Comparison of ENCODE assay signal across 16 mouse cellular contexts in genomic region chr13:9390204-9390804, GRCm38 (mm10).
DNase-seq lines count a peak whose midpoint lies in the region; ATAC-seq and TF ChIP-seq lines count a peak whose summit lies in the region.
"Had no signal": no experiment of that assay in that cellular context is flagged by ENCODE, and none has a peak within 500 bp of the region (broad histone marks: within the 10 kb centered on the region; RNA-seq: fewer than 3 reads in every experiment).

No protein-coding gene starts in this region.

- WGBS in forebrain, embryonic 16.5 days: 19% methylated on average over 5 of the region's 5 CpGs
- 24% methylated on average over 5 of the region's 5 CpGs for WGBS in forebrain, postnatal 0 days
- 47% methylated on average over 5 of the region's 5 CpGs for whole genome bisulfite sequencing in kidney, embryonic 16.5 days
- WGBS in kidney, embryonic 14.5 days: 57% methylated on average over 5 of the region's 5 CpGs
- 43% methylated on average over 5 of the region's 5 CpGs for WGBS in stomach, postnatal 0 days

- H3K27me3 ChIP-seq in forebrain, embryonic 16.5 days (replicated peaks; ENCODE audit: control insufficient read depth, insufficient read depth, low read length): no peaks in the 10 kb centered on the region
- H3K27me3 ChIP-seq in forebrain, postnatal 0 days (ENCODE audit: insufficient read depth, low read length): no peaks in the 10 kb centered on the region
- no peaks in the 10 kb centered on the region for H3K27me3 ChIP-seq in kidney, embryonic 16.5 days (ENCODE audit: insufficient read depth, low read length)
- H3K27me3 ChIP-seq in kidney, embryonic 14.5 days (ENCODE audit: control insufficient read depth, insufficient read depth, low read length): no peaks in the 10 kb centered on the region
- no peaks in the 10 kb centered on the region for H3K27me3 ChIP-seq in stomach, postnatal 0 days (ENCODE audit: control insufficient read depth, insufficient read depth, low read length)

- H3K36me3 ChIP-seq in forebrain, embryonic 16.5 days (ENCODE audit: control insufficient read depth, insufficient read depth): no peaks in the 10 kb centered on the region
- H3K36me3 ChIP-seq in forebrain, postnatal 0 days (ENCODE audit: insufficient read depth): no peaks in the 10 kb centered on the region
- no peaks in the 10 kb centered on the region for H3K36me3 ChIP-seq in kidney, embryonic 16.5 days (ENCODE audit: insufficient read depth, low read length)
- H3K36me3 ChIP-seq in kidney, embryonic 14.5 days (ENCODE audit: control insufficient read depth, insufficient read depth, low read length): no peaks in the 10 kb centered on the region
- no peaks in the 10 kb centered on the region for H3K36me3 ChIP-seq in stomach, postnatal 0 days (ENCODE audit: control insufficient read depth, insufficient read depth, low read length)

- H3K9me3 ChIP-seq in forebrain, embryonic 16.5 days (ENCODE audit: control insufficient read depth, low read length): no peaks in the 10 kb centered on the region
- H3K9me3 ChIP-seq in forebrain, postnatal 0 days (ENCODE audit: low read length): no peaks in the 10 kb centered on the region
- H3K9me3 ChIP-seq in kidney, embryonic 16.5 days (ENCODE audit: low read length): peaks cover 6% of the 10 kb centered on the region
- peaks cover 5% of the 10 kb centered on the region; the same call in 1 of the 2 replicates for H3K9me3 ChIP-seq in kidney, embryonic 14.5 days (ENCODE audit: control insufficient read depth, low read length)
- 0 out of 2 replicates have a peak, but pooled peaks cover 2% of the 10 kb centered on the region for H3K9me3 ChIP-seq in stomach, postnatal 0 days (ENCODE audit: control insufficient read depth, low read length)

- H3K9ac ChIP-seq in forebrain, embryonic 16.5 days (replicated peaks; ENCODE audit: low read depth, low read length): no peak overlapping the region
- no peak overlapping the region for H3K9ac ChIP-seq in forebrain, postnatal 0 days
- H3K9ac ChIP-seq in kidney, embryonic 16.5 days (replicated peaks; ENCODE audit: low read length): no peak overlapping the region
- no peak overlapping the region for H3K9ac ChIP-seq in kidney, embryonic 14.5 days (ENCODE audit: low read depth, low read length)
- H3K9ac ChIP-seq in stomach, postnatal 0 days (ENCODE audit: low read length): no peak overlapping the region
- H3K9ac ChIP-seq: liver, postnatal 0 days had no signal

- H3K27ac ChIP-seq in forebrain, embryonic 16.5 days (ENCODE audit: low read length): no peak overlapping the region
- H3K27ac ChIP-seq in forebrain, postnatal 0 days (ENCODE audit: low read depth, low read length): no peak overlapping the region
- H3K27ac ChIP-seq in kidney, embryonic 16.5 days (ENCODE audit: low read length): no peak overlapping the region
- no peak overlapping the region for H3K27ac ChIP-seq in kidney, embryonic 14.5 days (ENCODE audit: low read depth, low read length)
- H3K27ac ChIP-seq in stomach, postnatal 0 days (replicated peaks): no peak overlapping the region

- no peaks in the 10 kb centered on the region for H3K4me1 ChIP-seq in forebrain, embryonic 16.5 days (replicated peaks; ENCODE audit: control insufficient read depth, insufficient read depth, low read length)
- no peaks in the 10 kb centered on the region for H3K4me1 ChIP-seq in forebrain, postnatal 0 days (ENCODE audit: insufficient read depth)
- H3K4me1 ChIP-seq in kidney, embryonic 16.5 days (ENCODE audit: insufficient read depth, low read length): peaks cover 2% of the 10 kb centered on the region; the same call in 1 of the 2 replicates
- H3K4me1 ChIP-seq in kidney, embryonic 14.5 days (ENCODE audit: control insufficient read depth, insufficient read depth, low read length): no peaks in the 10 kb centered on the region
- H3K4me1 ChIP-seq in stomach, postnatal 0 days (replicated peaks; ENCODE audit: control insufficient read depth, insufficient read depth): no peaks in the 10 kb centered on the region

- DNase-seq in forebrain, postnatal 0 days: no peak
- peak; percentile 79 for DNase-seq in Muller cell, postnatal 12 days (ENCODE audit: inconsistent ontology term)
- no peak for DNase-seq in stomach, postnatal 0 days (ENCODE audit: low spot score)
- DNase-seq in gastrocnemius, postnatal 4 days (ENCODE audit: low spot score in 2 of 2): no peak
- DNase-seq: cerebellum, postnatal 25 days; layer of hippocampus, postnatal 36 days; liver; liver, postnatal 0 days; lung, postnatal 14 days; right cerebral cortex, adult 18-20 months; thymus, adult 18-20 months had no signal

- TF ChIP-seq CTCF in forebrain, postnatal 0 days (IDR thresholded peaks at IDR 0.05; ENCODE audit: low read depth): no peak
- TF ChIP-seq CTCF in stomach, postnatal 0 days (IDR thresholded peaks at IDR 0.05; ENCODE audit: low read depth): no peak

- TF ChIP-seq EP300 in stomach, postnatal 0 days (optimal IDR thresholded peaks at IDR 0.05): no peak

- no peak overlapping the region for H3K4me2 ChIP-seq in forebrain, embryonic 16.5 days (ENCODE audit: low read length)
- H3K4me2 ChIP-seq in forebrain, postnatal 0 days (ENCODE audit: low read depth): no peak overlapping the region
- H3K4me2 ChIP-seq in kidney, embryonic 16.5 days (replicated peaks; ENCODE audit: low read depth, low read length): no peak overlapping the region
- no peak overlapping the region for H3K4me2 ChIP-seq in kidney, embryonic 14.5 days (replicated peaks; ENCODE audit: low read depth, low read length)
- no peak overlapping the region for H3K4me2 ChIP-seq in stomach, postnatal 0 days (replicated peaks; ENCODE audit: low read depth)

- 0 out of 2 replicates have a peak, but pooled peaks have one; percentile 27 for ATAC-seq in forebrain, embryonic 16.5 days
- ATAC-seq in forebrain, postnatal 0 days: no peak
- ATAC-seq in kidney, embryonic 16.5 days (ENCODE audit: low FRiP score, low TSS enrichment): peak; percentile 57; the same call in 1 of the 2 replicates
- ATAC-seq in kidney, embryonic 14.5 days (ENCODE audit: low FRiP score, low TSS enrichment): no peak
- ATAC-seq in stomach, postnatal 0 days (ENCODE audit: low FRiP score, low TSS enrichment): peak; percentile 49; the same call in 1 of the 2 replicates
- ATAC-seq: liver, postnatal 0 days; midbrain, embryonic 16.5 days had no signal

- H3K4me3 ChIP-seq in forebrain, embryonic 16.5 days (replicated peaks; ENCODE audit: low read length): no peak overlapping the region
- H3K4me3 ChIP-seq in forebrain, postnatal 0 days (ENCODE audit: low read depth, low read length): no peak overlapping the region
- no peak overlapping the region for H3K4me3 ChIP-seq in kidney, embryonic 16.5 days (ENCODE audit: low read length)
- H3K4me3 ChIP-seq in kidney, embryonic 14.5 days (ENCODE audit: low read length): no peak overlapping the region
- no peak overlapping the region for H3K4me3 ChIP-seq in stomach, postnatal 0 days (ENCODE audit: low read depth, low read length)
- H3K4me3 ChIP-seq: erythroblast, embryonic 14.5 days had no signal

Comparison
In these comparisons a context has a peak if more than half of its experiments do, and no peak if none do; other contexts are left out.
1. ATAC-seq: peak in forebrain, embryonic 16.5 days (single experiment), kidney, embryonic 16.5 days (single experiment) and stomach, postnatal 0 days (single experiment); none in forebrain, postnatal 0 days (single experiment) and kidney, embryonic 14.5 days (single experiment).